In genomic region chr2:77768321-77768886, GRCm38 (mm10) we compare ENCODE assay signal across 16 mouse cellular contexts. TPM values are rescaled to one million over a fixed set of nuclear protein-coding genes. Genes with fewer than 3 reads are reported as not detected.
DNase-seq lines count a peak whose midpoint lies in the region; ATAC-seq and TF ChIP-seq lines count a peak whose summit lies in the region.
"Had no signal": no experiment of that assay in that cellular context is flagged by ENCODE, and none has a peak within 500 bp of the region (broad histone marks: within the 10 kb centered on the region; RNA-seq: fewer than 3 reads in every experiment).

No protein-coding gene starts in this region.

- WGBS in lung, embryonic 14.5 days, result 68% methylated on average over 17 of the region's 17 CpGs
- 51% methylated on average over 17 of the region's 17 CpGs for WGBS in olfactory bulb, adult 2 months
- 68% methylated on average over 17 of the region's 17 CpGs for WGBS in kidney, adult 2 months
- 74% methylated on average over 17 of the region's 17 CpGs for WGBS in liver, postnatal 0 days (ENCODE audit: insufficient replicate concordance)

- no peaks in the 10 kb centered on the region for H3K4me1 ChIP-seq in lung, embryonic 14.5 days (ENCODE audit: insufficient read depth)
- peaks cover 5% of the 10 kb centered on the region for H3K4me1 ChIP-seq in olfactory bulb, adult 2 months (ENCODE audit: control insufficient read depth, insufficient read depth, low read length)
- H3K4me1 ChIP-seq in kidney, adult 2 months (ENCODE audit: control insufficient read depth, insufficient read depth, low read length), result no peaks in the 10 kb centered on the region
- no peaks in the 10 kb centered on the region for H3K4me1 ChIP-seq in liver, postnatal 0 days (ENCODE audit: insufficient read depth)
- H3K4me1 ChIP-seq: limb, embryonic 12.5 days; stomach, embryonic 15.5 days had no signal

- TF ChIP-seq CTCF in lung, embryonic 14.5 days (IDR thresholded peaks at IDR 0.05; ENCODE audit: low read depth), result no peak
- no peak for TF ChIP-seq CTCF in olfactory bulb, adult 2 months (IDR thresholded peaks at IDR 0.05; ENCODE audit: insufficient read depth, low read depth, low read length)
- no peak for TF ChIP-seq CTCF in kidney, adult 2 months (conservative IDR thresholded peaks at IDR 0.05; ENCODE audit: insufficient read depth, insufficient read length, low read depth, low read length)
- no peak for TF ChIP-seq CTCF in liver, postnatal 0 days (IDR thresholded peaks at IDR 0.05; ENCODE audit: low read depth)

- ATAC-seq in lung, embryonic 14.5 days (ENCODE audit: insufficient read depth), result no peak
- no peak for ATAC-seq in liver, postnatal 0 days

- no peak overlapping the region for H3K4me3 ChIP-seq in lung, embryonic 14.5 days (ENCODE audit: low read depth, low read length)
- H3K4me3 ChIP-seq in olfactory bulb, adult 2 months (ENCODE audit: insufficient read depth, low read depth, low read length), result no peak overlapping the region
- no peak overlapping the region for H3K4me3 ChIP-seq in kidney, adult 2 months (ENCODE audit: insufficient read depth, low read depth, low read length)
- no peak overlapping the region for H3K4me3 ChIP-seq in liver, postnatal 0 days (ENCODE audit: low read depth, low read length)
- H3K4me3 ChIP-seq: heart, adult 2 months; limb, embryonic 12.5 days; stomach, embryonic 15.5 days had no signal

- no peaks in the 10 kb centered on the region for H3K27me3 ChIP-seq in lung, embryonic 14.5 days (ENCODE audit: insufficient read depth, low read length)
- no peaks in the 10 kb centered on the region for H3K27me3 ChIP-seq in kidney, adult 2 months (replicated peaks; ENCODE audit: control insufficient read depth, insufficient read depth, low read length)
- H3K27me3 ChIP-seq in liver, postnatal 0 days (ENCODE audit: insufficient read depth, low read length), result no peaks in the 10 kb centered on the region
- H3K27me3 ChIP-seq: CH12.LX; limb, embryonic 12.5 days; stomach, embryonic 15.5 days had no signal

- no peak for TF ChIP-seq EP300 in liver, postnatal 0 days (IDR thresholded peaks at IDR 0.05; ENCODE audit: low read depth)

- no peak for TF ChIP-seq POLR2A in olfactory bulb, adult 2 months (IDR thresholded peaks at IDR 0.05; ENCODE audit: insufficient read depth, low read depth, low read length)
- no peak for TF ChIP-seq POLR2A in kidney, adult 2 months (IDR thresholded peaks at IDR 0.05; ENCODE audit: low read depth, low read length)

- no peak overlapping the region for H3K4me2 ChIP-seq in lung, embryonic 14.5 days
- no peak overlapping the region for H3K4me2 ChIP-seq in liver, postnatal 0 days (ENCODE audit: low read depth, low read length)
- H3K4me2 ChIP-seq: limb, embryonic 12.5 days; stomach, embryonic 15.5 days had no signal

- no peaks in the 10 kb centered on the region for H3K36me3 ChIP-seq in lung, embryonic 14.5 days (ENCODE audit: insufficient read depth)
- H3K36me3 ChIP-seq in kidney, adult 2 months (ENCODE audit: control insufficient read depth, insufficient read depth, low read length), result no peaks in the 10 kb centered on the region
- H3K36me3 ChIP-seq in liver, postnatal 0 days (replicated peaks; ENCODE audit: insufficient read depth, low read length), result no peaks in the 10 kb centered on the region
- H3K36me3 ChIP-seq: limb, embryonic 12.5 days; stomach, embryonic 15.5 days had no signal

- no peak overlapping the region for H3K27ac ChIP-seq in lung, embryonic 14.5 days (ENCODE audit: low read depth)
- peak overlapping the region; percentile 26; the same call in 1 of the 2 replicates for H3K27ac ChIP-seq in olfactory bulb, adult 2 months (ENCODE audit: insufficient read depth, low read depth, low read length)
- no peak overlapping the region for H3K27ac ChIP-seq in kidney, adult 2 months (ENCODE audit: insufficient read depth, low read depth, low read length)
- no peak overlapping the region for H3K27ac ChIP-seq in liver, postnatal 0 days (ENCODE audit: low read depth)
- H3K27ac ChIP-seq: heart, adult 2 months; limb, embryonic 12.5 days; stomach, embryonic 15.5 days had no signal

- peak; percentile 11 for DNase-seq in lung, embryonic 14.5 days
- DNase-seq in lung, adult 18-20 months, result no peak
- peak; percentile 45 to 64 for DNase-seq in frontal cortex, postnatal 36 days (ENCODE audit: low spot score in 2 of 2)
- DNase-seq in layer of hippocampus, adult 18-20 months (ENCODE audit: low spot score in 2 of 2), result peak; percentile 32 to 67
- DNase-seq in kidney, adult 2 months, result no peak
- DNase-seq in liver, postnatal 0 days, result no peak
- DNase-seq: heart, adult 2 months; heart, postnatal 10 days; kidney, adult 11 months; kidney, postnatal 25 days; thymus, postnatal 25 days had no signal

- H3K9ac ChIP-seq in lung, embryonic 14.5 days, result no peak overlapping the region
- no peak overlapping the region for H3K9ac ChIP-seq in liver, postnatal 0 days (replicated peaks)
- H3K9ac ChIP-seq: limb, embryonic 12.5 days; stomach, embryonic 15.5 days had no signal

- no peaks in the 10 kb centered on the region for H3K9me3 ChIP-seq in lung, embryonic 14.5 days (ENCODE audit: low read depth, low read length)
- no peaks in the 10 kb centered on the region for H3K9me3 ChIP-seq in liver, postnatal 0 days (ENCODE audit: low read length)
- H3K9me3 ChIP-seq: limb, embryonic 12.5 days; stomach, embryonic 15.5 days had no signal

RNA-seq across cellular contexts. Expression of gene Zfp385b, which starts 51.0 kb away (rescaled TPM):
- polyA plus RNA-seq in lung, embryonic 14.5 days (2014; fragmentation: Nextera tagmentation; extraction: Ambion mirVana), result 4.4 and 5.6 TPM in 2 replicates
- 10 to 100 TPM; 47.4 to 47.5 TPM for total RNA-seq in layer of hippocampus, adult 18-20 months (2021)
- polyA plus RNA-seq in olfactory bulb, adult 2 months (2012; ENCODE audit: insufficient read depth, insufficient read length, low replicate concordance, missing spikeins), result not detected in 2 replicates
- polyA plus RNA-seq in kidney, adult 2 months (2012; rRNA removed), result 10.5 and 12.9 TPM in 2 replicates
- 4.8 and 6.8 TPM in 2 replicates for polyA plus RNA-seq in liver, postnatal 0 days (2015; fragmentation: Nextera tagmentation; extraction: Ambion mirVana)
- total RNA-seq: CH12.LX; megakaryocyte, adult 5-6 weeks had no signal

Comparison
In these comparisons a context has a peak if more than half of its experiments do, and no peak if none do; other contexts are left out.
1. DNase-seq: peak in lung, embryonic 14.5 days (single experiment), frontal cortex, postnatal 36 days (2 of 2) and layer of hippocampus, adult 18-20 months (2 of 2); none in lung, adult 18-20 months (0 of 2), kidney, adult 2 months (single experiment) and liver, postnatal 0 days (single experiment).